Mouse (Mus musculus) lung, postnatal 0 days (tissue): ENCODE measurements at regions not wholly inside any gene's neighbourhood (a gene's known extent, or its start where the extent isn't known, plus 50 kb on each side); places are given as distances from the start of the nearest gene placed in this dataset.

Experiments used
- ATAC-seq: fragments of 200-750 bp; cut with Nextera tagmentation; 2 replicates; pipeline ENCODE4 v1.8.0; 2017; ENCODE audit warnings: moderate library complexity
- DNase-seq: peaks from one replicate; pipeline ENCODE4 v3.0.0-alpha.2; 2016; ENCODE audit warnings: low spot score
- H3K27ac ChIP-seq: fragments of 300-500 bp; sonication (generic); 2 replicates; pipeline ENCODE4 v1.5.1; 2014; ENCODE audit warnings: antibody characterized with exemption, mild to moderate bottlenecking, low read length, mixed read lengths
- H3K27me3 ChIP-seq: fragments of 300-500 bp; sonication (generic); replicated peaks from 2 replicates; pipeline ENCODE4 v1.6.1; 2014; ENCODE audit warnings: low read length, mixed read lengths; ENCODE audit not compliant: insufficient read depth
- H3K36me3 ChIP-seq: fragments of 300-500 bp; sonication (generic); 2 replicates; pipeline ENCODE4 v1.6.1; 2014; ENCODE audit warnings: low read length, mixed read lengths; ENCODE audit not compliant: insufficient read depth
- H3K4me1 ChIP-seq: fragments of 300-500 bp; sonication (generic); 2 replicates; pipeline ENCODE4 v1.6.1; 2014; ENCODE audit warnings: antibody characterized with exemption, low read depth, low read length, mixed read lengths; ENCODE audit not compliant: insufficient read depth
- H3K4me2 ChIP-seq: fragments of 300-500 bp; sonication (generic); replicated peaks from 2 replicates; pipeline ENCODE4 v1.6.1; 2014; ENCODE audit warnings: low read depth, mild to moderate bottlenecking, low read length, moderate library complexity, mixed read lengths
- H3K4me3 ChIP-seq: fragments of 300-500 bp; sonication (generic); 2 replicates; pipeline ENCODE4 v1.5.1; 2014; ENCODE audit warnings: low read depth, low read length
- H3K9ac ChIP-seq: fragments of 300-500 bp; sonication (generic); replicated peaks from 2 replicates; pipeline ENCODE4 v1.6.1; 2014; ENCODE audit warnings: low read depth, mild to moderate bottlenecking
- H3K9me3 ChIP-seq: fragments of 300-500 bp; sonication (generic); 2 replicates; pipeline ENCODE4 v1.6.1; 2016; ENCODE audit warnings: low read length, mixed read lengths
- CTCF ChIP-seq: IDR thresholded peaks from 2 replicates; pipeline ENCODE4 v1.5.1; 2016; ENCODE audit warnings: antibody characterized with exemption, mild to moderate bottlenecking
- EP300 ChIP-seq: IDR thresholded peaks from 2 replicates; pipeline ENCODE4 v1.6.1; 2016; ENCODE audit warnings: antibody characterized with exemption, mild to moderate bottlenecking, control low read depth
- WGBS: fragments of 180-500 bp; shearing (Covaris S2); extraction: QIAGEN DNeasy Blood & Tissue Kit; methylation state at CpG from one replicate; pipeline ENCODE4 v1.1.7; 2014; 5-methylcytosine and 5-hydroxymethylcytosine counted together

DNA sequence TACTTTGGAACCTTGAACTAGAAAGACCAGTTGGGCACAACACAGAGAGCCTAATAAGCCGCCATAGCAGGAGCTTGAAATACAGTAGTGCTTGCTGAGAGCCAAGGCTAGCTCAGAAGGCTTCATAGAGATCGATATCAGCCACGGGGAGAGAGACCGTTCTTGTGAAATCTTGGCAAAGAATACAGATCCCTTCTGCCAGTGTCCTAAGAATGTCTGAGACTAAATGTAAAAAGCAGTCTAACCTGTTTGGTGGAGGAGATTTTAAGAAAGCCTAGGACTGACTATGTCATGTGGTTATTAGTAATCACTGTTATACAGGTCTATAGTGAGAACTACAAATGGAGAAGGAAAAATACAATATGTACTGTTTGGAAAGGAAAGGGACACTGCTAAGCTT is 59.1 kb upstream of the Klf3 start:
- Histone ChIP-seq H3K4me3 (no peak overlapping the region), H3K9me3 (no peaks in the 10 kb centered on the region), H3K9ac (no peak overlapping the region), H3K4me2 (no peak overlapping the region), H3K4me1 (peaks cover 3% of the 10 kb centered on the region; the same call in 1 of the 2 replicates), H3K27me3 (no peaks in the 10 kb centered on the region), H3K36me3 (no peaks in the 10 kb centered on the region), H3K27ac (no peak overlapping the region)
- TF ChIP-seq EP300 (no peak), CTCF (no peak)
- DNase-seq (no peak), ATAC-seq (no peak)
- 55% methylated on average over 4 of the region's 4 CpGs for WGBS

- ATAC-seq (no peak), DNase-seq (no peak)
- no peak overlapping the region for H3K4me3 ChIP-seq
- H3K4me1 ChIP-seq, result peaks cover 1% of the 10 kb centered on the region; the same call in 1 of the 2 replicates
- no peak overlapping the region for H3K4me2 ChIP-seq
- H3K9me3 ChIP-seq, result no peaks in the 10 kb centered on the region
- H3K27ac ChIP-seq, result no peak overlapping the region
- H3K36me3 ChIP-seq, result no peaks in the 10 kb centered on the region
- 84% methylated on average over 5 of the region's 5 CpGs for WGBS
- no peak overlapping the region for H3K9ac ChIP-seq
- no peaks in the 10 kb centered on the region for H3K27me3 ChIP-seq
- TF ChIP-seq CTCF, result no peak
- no peak for TF ChIP-seq EP300
These were observed 58.7 kb upstream of the Klf3 start for GRCm38 (mm10) chr5:64744455-64744854.

DNA sequence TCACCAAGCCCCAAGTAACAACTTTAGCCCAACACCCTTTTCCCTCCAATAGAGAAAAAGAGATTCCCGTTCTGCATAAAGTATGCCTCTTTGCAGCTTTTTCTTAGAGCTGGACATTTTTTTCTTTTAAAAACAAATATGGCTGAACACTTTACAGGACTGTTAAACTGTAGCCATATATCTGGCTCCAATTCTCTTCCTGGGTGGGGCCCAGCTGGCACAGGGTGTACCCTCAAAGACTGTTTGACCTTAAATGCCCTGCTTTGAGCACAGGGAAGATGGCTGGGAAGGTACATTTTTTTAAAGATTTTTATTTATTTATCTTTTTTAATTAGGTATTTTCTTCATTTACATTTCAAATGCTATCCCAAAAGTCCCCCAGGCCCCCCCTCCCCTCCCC is 55.7 kb upstream of the Klf3 start:
- TF ChIP-seq CTCF (no peak), EP300 (no peak)
- Histone ChIP-seq H3K4me2 (no peak overlapping the region), H3K27me3 (no peaks in the 10 kb centered on the region), H3K9ac (no peak overlapping the region), H3K36me3 (no peaks in the 10 kb centered on the region), H3K9me3 (no peaks in the 10 kb centered on the region), H3K4me1 (peaks cover 4% of the 10 kb centered on the region; the same call in 1 of the 2 replicates), H3K4me3 (no peak overlapping the region), H3K27ac (no peak overlapping the region)
- DNase-seq (no peak), ATAC-seq (no peak)
- WGBS, result 69% methylated on average over 1 of the region's 1 CpGs

DNA sequence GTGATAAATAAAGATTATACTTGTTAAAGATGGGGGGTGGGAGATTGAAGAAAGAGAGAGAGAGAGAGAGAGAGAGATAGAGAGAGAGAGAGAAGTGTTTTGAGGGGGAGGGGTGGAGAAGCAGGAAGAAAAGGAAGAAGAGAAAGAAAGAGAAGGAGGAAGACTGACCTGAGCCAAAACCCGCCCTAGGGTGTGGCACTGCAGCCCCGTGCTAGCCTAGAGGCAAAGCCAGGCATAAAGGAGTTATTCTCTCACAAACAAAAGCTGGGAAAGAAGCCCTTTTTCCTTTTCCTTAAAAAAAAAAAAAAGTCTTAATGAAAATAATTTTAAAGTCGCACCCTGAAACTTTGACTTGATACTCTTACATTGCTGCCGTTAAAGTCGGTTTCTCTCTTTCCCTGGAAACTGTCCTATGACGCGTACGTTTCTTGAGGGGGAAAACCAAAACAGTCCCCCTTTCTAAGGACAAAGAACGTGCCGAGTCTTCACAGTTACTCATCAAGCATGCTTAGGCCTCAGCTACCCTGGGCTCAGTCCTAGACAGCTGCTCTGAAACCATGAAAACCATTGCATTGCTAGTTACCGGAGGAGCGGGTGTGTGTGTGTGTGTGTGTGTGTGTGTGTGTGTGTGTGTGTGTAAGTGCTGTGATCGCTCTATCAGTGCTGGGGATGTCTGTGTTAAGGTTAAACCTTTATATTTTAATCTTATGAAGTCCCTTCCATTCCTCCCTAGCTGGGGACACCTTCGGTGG is 53.6 kb upstream of the Klf3 start:
- Histone ChIP-seq H3K27ac (no peak overlapping the region), H3K27me3 (no peaks in the 10 kb centered on the region), H3K9me3 (no peaks in the 10 kb centered on the region), H3K4me1 (peaks cover 4% of the 10 kb centered on the region; the same call in 1 of the 2 replicates), H3K36me3 (no peaks in the 10 kb centered on the region), H3K9ac (no peak overlapping the region), H3K4me3 (no peak overlapping the region), H3K4me2 (no peak overlapping the region)
- TF ChIP-seq EP300, result no peak
- no peak for TF ChIP-seq CTCF
- no peak for ATAC-seq
- WGBS, result 78% methylated on average over 14 of the region's 14 CpGs
- DNase-seq, result no peak

GRCm38 (mm10) chr5:64750406-64750805 is 52.8 kb upstream of the Klf3 start:
- Histone ChIP-seq H3K9me3 (no peaks in the 10 kb centered on the region), H3K36me3 (no peaks in the 10 kb centered on the region), H3K4me1 (peaks cover 4% of the 10 kb centered on the region; the same call in 1 of the 2 replicates), H3K4me3 (no peak overlapping the region), H3K9ac (no peak overlapping the region), H3K27me3 (no peaks in the 10 kb centered on the region), H3K4me2 (no peak overlapping the region), H3K27ac (no peak overlapping the region)
- 97% methylated on average over 3 of the region's 3 CpGs for WGBS
- no peak for TF ChIP-seq CTCF
- TF ChIP-seq EP300, result no peak
- DNase-seq, result no peak
- no peak for ATAC-seq

- TF ChIP-seq EP300 (peak; percentile 80), CTCF (no peak)
- WGBS, result 15% methylated on average over 7 of the region's 7 CpGs
These were observed 52.1 kb upstream of the Klf3 start for GRCm38 (mm10) chr5:64750976-64751656.

More at GRCm38 (mm10) chr5:64750976-64751656, 52.1 kb upstream of the Klf3 start:
- peak; percentile 65 for ATAC-seq
- Histone ChIP-seq H3K4me1 (peaks cover 4% of the 10 kb centered on the region; the same call in 1 of the 2 replicates), H3K27me3 (no peaks in the 10 kb centered on the region), H3K36me3 (no peaks in the 10 kb centered on the region), H3K9ac (no peak overlapping the region), H3K27ac (no peak overlapping the region), H3K9me3 (no peaks in the 10 kb centered on the region), H3K4me2 (no peak overlapping the region), H3K4me3 (no peak overlapping the region)
- peak; percentile 59 for DNase-seq
